Mouse (Mus musculus): ENCODE measurements around the gene Gabarap. TPM values are rescaled to one million over a fixed set of nuclear protein-coding genes. Genes with fewer than 3 reads are reported as not detected.

Gabarap gene
- total and polyA plus RNA-seq, 3 experiments = 189 to 352 (median 213) TPM

DNA sequence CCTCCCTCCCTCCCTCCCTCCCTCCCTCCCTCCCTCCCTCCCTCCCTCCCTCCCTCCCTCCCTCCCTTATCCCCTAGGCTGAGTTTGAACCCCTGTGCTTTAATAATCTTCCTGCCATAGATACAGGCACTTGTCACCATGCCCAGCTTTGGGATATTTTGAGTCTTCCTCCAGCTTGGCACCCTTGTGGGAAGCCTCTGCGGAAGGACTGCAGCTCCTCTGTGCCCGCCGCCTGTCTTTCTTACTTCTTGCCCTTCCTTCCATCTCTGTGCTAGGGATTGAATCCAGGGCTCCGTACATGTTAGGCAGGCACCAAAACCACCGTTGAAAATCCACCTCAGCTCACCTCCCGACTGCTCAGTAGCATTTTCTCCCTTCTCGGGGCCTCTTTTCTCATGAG lies 49.2 kb downstream of the Gabarap start:
- no peak for DNase-seq (ENCODE audit: extremely low read depth)
- H3K9me3 ChIP-seq (replicated peaks; ENCODE audit: low read length) = no peaks in the 10 kb centered on the region
- no peak for TF ChIP-seq RCOR1 (conservative IDR thresholded peaks at IDR 0.05; ENCODE audit: low read depth, low read length)
- no peak for TF ChIP-seq SMC3 (IDR thresholded peaks at IDR 0.05; ENCODE audit: low read depth, low read length)
- TF ChIP-seq USF1 (IDR thresholded peaks at IDR 0.05; ENCODE audit: low read depth, low read length) = no peak
- TF ChIP-seq JUN (IDR thresholded peaks at IDR 0.05; ENCODE audit: insufficient read depth, low read depth, low read length) = no peak
- TF ChIP-seq CHD1 (IDR thresholded peaks at IDR 0.05; ENCODE audit: low read depth, low read length) = no peak
- no peak for TF ChIP-seq TBP (conservative IDR thresholded peaks at IDR 0.05; ENCODE audit: low read depth, low read length)
- TF ChIP-seq MEF2A (IDR thresholded peaks at IDR 0.05; ENCODE audit: borderline replicate concordance, low read depth, low read length) = no peak
- no peak for TF ChIP-seq MAX (IDR thresholded peaks at IDR 0.05; ENCODE audit: low read length)
- TF ChIP-seq EP300 (IDR thresholded peaks at IDR 0.05; ENCODE audit: low read length) = no peak
- no peak for TF ChIP-seq CTCF (conservative IDR thresholded peaks at IDR 0.05 in 1 of 2, IDR thresholded peaks at IDR 0.05 in 1 of 2; ENCODE audit: low read depth in 2 of 2, low read length in 2 of 2)
- no peak for TF ChIP-seq NELFE (IDR thresholded peaks at IDR 0.05; ENCODE audit: low read depth, low read length)
- no peak for TF ChIP-seq MYC (IDR thresholded peaks at IDR 0.05; ENCODE audit: low read depth, low read length)
- no peak for TF ChIP-seq MXI1 (IDR thresholded peaks at IDR 0.05; ENCODE audit: low read depth, low read length)
- TF ChIP-seq RAD21 (IDR thresholded peaks at IDR 0.05; ENCODE audit: low read depth, low read length) = no peak
- in situ Hi-C loops (cut with MboI; ENCODE audit: low pct_ligation_motif_present, low pct_unique_long_range_greater_than_20kb, low sequenced_read_pairs) = no loop called here
- H3K4me3 ChIP-seq (replicated peaks in 1 of 3; ENCODE audit: low read depth in 2 of 3, low read length in 2 of 3, poor library complexity in 1 of 3) = no peak overlapping the region
- no peak overlapping the region for H3K4me2 ChIP-seq (ENCODE audit: insufficient read depth, low read depth, poor library complexity, severe bottlenecking)
- dilution Hi-C loops (cut with MboI; ENCODE audit: extremely low pct_ligation_motif_present, extremely low pct_unique_long_range_greater_than_20kb, low sequenced_read_pairs) = no loop called here
- H3K9ac ChIP-seq (ENCODE audit: insufficient read depth, low read depth) = no peak overlapping the region
- peaks cover 10 to 17% of the 10 kb centered on the region in 2 experiments for H3K4me1 ChIP-seq (ENCODE audit: control insufficient read depth in 1 of 2, insufficient read depth in 2 of 2)
- H3K27me3 ChIP-seq (replicated peaks) = no peaks in the 10 kb centered on the region
- no peaks in the 10 kb centered on the region for H3K79me2 ChIP-seq (replicated peaks; ENCODE audit: control insufficient read depth, extremely low read depth, insufficient read depth, poor library complexity, severe bottlenecking)
- H3K27ac ChIP-seq (ENCODE audit: insufficient read depth, low read depth) = no peak overlapping the region
- peaks cover 0 to 50% of the 10 kb centered on the region in 2 experiments for H3K36me3 ChIP-seq (replicated peaks in 1 of 2; ENCODE audit: control insufficient read depth in 1 of 2, insufficient read depth in 1 of 2, low read length in 1 of 2)

DNA sequence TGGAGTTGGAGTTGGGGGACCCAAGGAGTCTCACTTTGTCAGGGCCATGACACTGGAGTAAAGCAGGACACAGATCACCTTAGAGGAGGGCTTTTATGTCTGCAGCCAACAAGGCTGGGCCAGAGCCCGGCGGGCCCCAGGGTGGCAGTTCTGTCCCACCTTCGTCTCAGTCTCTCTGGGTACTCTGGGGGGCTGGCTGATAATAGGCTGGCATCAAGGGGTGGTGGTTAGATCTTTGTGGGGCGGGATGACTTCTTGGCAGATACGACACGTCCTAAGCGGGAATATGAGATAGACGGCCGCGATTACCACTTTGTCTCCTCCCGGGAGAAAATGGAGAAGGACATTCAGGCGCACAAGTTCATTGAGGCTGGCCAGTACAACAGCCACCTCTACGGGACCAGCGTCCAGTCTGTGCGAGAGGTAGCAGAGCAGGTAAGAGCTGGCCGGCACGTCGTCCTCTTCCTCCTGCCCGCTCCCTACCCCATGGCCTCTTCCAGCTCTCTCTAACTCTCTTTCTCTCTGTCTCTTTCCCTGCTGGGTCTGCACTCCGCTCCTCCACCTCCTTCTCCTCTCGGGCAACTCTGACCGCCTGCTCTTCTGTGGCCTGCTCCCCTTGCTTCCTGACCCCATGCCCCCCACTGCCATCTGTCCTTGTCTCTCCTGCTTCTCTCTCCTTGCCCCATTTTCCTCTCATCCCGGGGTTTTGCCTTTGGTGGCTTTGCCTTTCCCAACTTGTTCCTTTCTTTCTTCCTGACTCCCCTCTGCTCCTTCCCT lies 51.6 kb downstream of the Gabarap start:
- Histone ChIP-seq H3K9ac (ENCODE audit: insufficient read depth, low read depth) (no peak overlapping the region), H3K27me3 (replicated peaks) (no peaks in the 10 kb centered on the region)
- in situ Hi-C loops (cut with MboI; ENCODE audit: low pct_ligation_motif_present, low pct_unique_long_range_greater_than_20kb, low sequenced_read_pairs) = no loop called here

More for the DNA sequence above, 51.6 kb downstream of the Gabarap start:
- dilution Hi-C loops (cut with MboI; ENCODE audit: extremely low pct_ligation_motif_present, extremely low pct_unique_long_range_greater_than_20kb, low sequenced_read_pairs) = no loop called here
- no peak overlapping the region for H3K4me3 ChIP-seq (replicated peaks in 1 of 3; ENCODE audit: low read depth in 2 of 3, low read length in 2 of 3, poor library complexity in 1 of 3)
- H3K79me2 ChIP-seq (replicated peaks; ENCODE audit: control insufficient read depth, extremely low read depth, insufficient read depth, poor library complexity, severe bottlenecking) = no peaks in the 10 kb centered on the region
- H3K27ac ChIP-seq (ENCODE audit: insufficient read depth, low read depth) = no peak overlapping the region
- peaks cover 8 to 12% of the 10 kb centered on the region in 2 experiments for H3K4me1 ChIP-seq (ENCODE audit: control insufficient read depth in 1 of 2, insufficient read depth in 2 of 2)
- no peak for DNase-seq (ENCODE audit: extremely low read depth)
- no peak for TF ChIP-seq GABPA (IDR thresholded peaks at IDR 0.05; ENCODE audit: insufficient replicate concordance, low read depth, low read length)
- TF ChIP-seq CHD1 (IDR thresholded peaks at IDR 0.05; ENCODE audit: low read depth, low read length) = no peak
- no peak for TF ChIP-seq E2F4 (IDR thresholded peaks at IDR 0.05; ENCODE audit: insufficient replicate concordance, low read depth, low read length)
- no peak for TF ChIP-seq HCFC1 (IDR thresholded peaks at IDR 0.05; ENCODE audit: low read depth, low read length)
- no peak for TF ChIP-seq MAZ (IDR thresholded peaks at IDR 0.05; ENCODE audit: low read depth, low read length)
- no peak for TF ChIP-seq MXI1 (IDR thresholded peaks at IDR 0.05; ENCODE audit: low read depth, low read length)
- no peak for TF ChIP-seq ZNF384 (IDR thresholded peaks at IDR 0.05; ENCODE audit: low read depth, low read length)
- no peak for TF ChIP-seq POLR2AphosphoS2 (IDR thresholded peaks at IDR 0.05; ENCODE audit: low read depth, low read length)
- no peak for TF ChIP-seq SMC3 (IDR thresholded peaks at IDR 0.05; ENCODE audit: low read depth, low read length)
- no peak for TF ChIP-seq NELFE (IDR thresholded peaks at IDR 0.05; ENCODE audit: low read depth, low read length)
- TF ChIP-seq MYC (IDR thresholded peaks at IDR 0.05; ENCODE audit: low read depth, low read length) = no peak
- TF ChIP-seq NRF1 (IDR thresholded peaks at IDR 0.05; ENCODE audit: low read depth, low read length) = no peak
- no peak for TF ChIP-seq TBP (conservative IDR thresholded peaks at IDR 0.05; ENCODE audit: low read depth, low read length)
- TF ChIP-seq ZC3H11A (IDR thresholded peaks at IDR 0.05; ENCODE audit: low read depth, low read length) = no peak
- TF ChIP-seq RCOR1 (conservative IDR thresholded peaks at IDR 0.05; ENCODE audit: low read depth, low read length) = no peak
- TF ChIP-seq ETS1 (conservative IDR thresholded peaks at IDR 0.05; ENCODE audit: low read depth, low read length) = no peak
- TF ChIP-seq CTCF (conservative IDR thresholded peaks at IDR 0.05 in 1 of 2, IDR thresholded peaks at IDR 0.05 in 1 of 2; ENCODE audit: low read depth in 2 of 2, low read length in 2 of 2) = no peak
- TF ChIP-seq POLR2A (IDR thresholded peaks at IDR 0.05; ENCODE audit: low read depth, low read length) = no peak
- no peak for TF ChIP-seq KAT2A (IDR thresholded peaks at IDR 0.05; ENCODE audit: insufficient replicate concordance, low read length)
- TF ChIP-seq TCF12 (IDR thresholded peaks at IDR 0.05; ENCODE audit: low read depth, low read length) = no peak
- H3K4me2 ChIP-seq (ENCODE audit: insufficient read depth, low read depth, poor library complexity, severe bottlenecking) = no peak overlapping the region
- no peaks in the 10 kb centered on the region for H3K9me3 ChIP-seq (replicated peaks; ENCODE audit: low read length)
- H3K36me3 ChIP-seq (replicated peaks in 1 of 2; ENCODE audit: control insufficient read depth in 1 of 2, insufficient read depth in 1 of 2, low read length in 1 of 2) = peaks cover 0 to 52% of the 10 kb centered on the region in 2 experiments
